ENCODE assay signal across 19 mouse cellular contexts in the genomic region with DNA sequence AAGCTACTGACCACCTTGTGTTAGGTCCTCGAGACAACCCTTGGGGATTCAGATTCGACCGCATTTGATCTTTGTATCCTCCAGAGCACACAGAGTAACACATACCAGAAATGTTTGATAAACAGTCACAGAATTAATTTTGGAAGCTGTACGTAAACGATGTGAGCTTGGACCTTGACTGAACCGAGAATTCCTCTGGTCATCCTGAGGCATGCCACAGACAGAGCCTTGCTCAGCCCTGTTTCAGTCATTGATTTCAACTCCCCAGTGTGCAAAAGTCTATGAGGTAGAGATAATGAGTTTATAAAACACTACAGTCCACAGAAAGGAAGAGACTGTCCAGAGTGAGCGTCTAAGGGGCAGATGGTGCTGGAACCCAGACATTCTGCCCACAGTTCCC. TPM values are rescaled to one million over a fixed set of nuclear protein-coding genes. Genes with fewer than 3 reads are reported as not detected.
DNase-seq lines count a peak whose midpoint lies in the region; ATAC-seq and TF ChIP-seq lines count a peak whose summit lies in the region.
"Had no signal": no experiment of that assay in that cellular context is flagged by ENCODE, and none has a peak within 500 bp of the region (broad histone marks: within the 10 kb centered on the region; RNA-seq: fewer than 3 reads in every experiment).

No protein-coding gene starts in this region.

- no peak overlapping the region for H3K4me3 ChIP-seq in heart, embryonic 16.5 days (ENCODE audit: low read length)
- no peak overlapping the region for H3K4me3 ChIP-seq in kidney, postnatal 0 days (replicated peaks; ENCODE audit: low read depth, low read length)
- no peak overlapping the region for H3K4me3 ChIP-seq in midbrain, embryonic 11.5 days (ENCODE audit: low read depth, low read length)
- no peak overlapping the region for H3K4me3 ChIP-seq in midbrain, postnatal 0 days (ENCODE audit: low read depth, low read length)
- H3K4me3 ChIP-seq in macrophage (ENCODE audit: inconsistent target) = no peak overlapping the region
- H3K4me3 ChIP-seq: erythroblast, embryonic 14.5 days; forebrain, embryonic 13.5 days; hindbrain, embryonic 13.5 days; liver, embryonic 13.5 days; neural tube, embryonic 12.5 days had no signal

- H3K4me1 ChIP-seq in heart, embryonic 16.5 days (ENCODE audit: control insufficient read depth, insufficient read depth, low read length) = peaks cover 23% of the 10 kb centered on the region
- peaks cover 27% of the 10 kb centered on the region; the same call in 1 of the 2 replicates for H3K4me1 ChIP-seq in kidney, postnatal 0 days (replicated peaks; ENCODE audit: insufficient read depth, low read length)
- no peaks in the 10 kb centered on the region for H3K4me1 ChIP-seq in midbrain, embryonic 11.5 days (ENCODE audit: control insufficient read depth, insufficient read depth, low read length)
- no peaks in the 10 kb centered on the region for H3K4me1 ChIP-seq in midbrain, postnatal 0 days (ENCODE audit: insufficient read depth, low read length)
- H3K4me1 ChIP-seq: liver, embryonic 13.5 days; neural tube, embryonic 12.5 days had no signal

- no peaks in the 10 kb centered on the region for H3K9me3 ChIP-seq in heart, embryonic 16.5 days (replicated peaks; ENCODE audit: control insufficient read depth, low read length)
- no peaks in the 10 kb centered on the region for H3K9me3 ChIP-seq in kidney, postnatal 0 days (replicated peaks; ENCODE audit: low read length)
- no peaks in the 10 kb centered on the region for H3K9me3 ChIP-seq in midbrain, embryonic 11.5 days (ENCODE audit: control insufficient read depth, low read length)
- H3K9me3 ChIP-seq in midbrain, postnatal 0 days (ENCODE audit: low read length) = no peaks in the 10 kb centered on the region
- H3K9me3 ChIP-seq: forebrain, embryonic 13.5 days; hindbrain, embryonic 13.5 days; liver, embryonic 13.5 days; neural tube, embryonic 12.5 days had no signal

- ATAC-seq in heart, embryonic 16.5 days (replicated peaks; ENCODE audit: extremely low read depth, insufficient read depth, low FRiP score) = 0 out of 2 replicates have a peak, but pooled peaks have one; percentile 28
- ATAC-seq in kidney, postnatal 0 days (replicated peaks; ENCODE audit: low FRiP score, low read depth) = no peak
- no peak for ATAC-seq in midbrain, embryonic 11.5 days (ENCODE audit: low FRiP score)
- no peak for ATAC-seq in midbrain, postnatal 0 days (ENCODE audit: low FRiP score)
- ATAC-seq: forebrain, embryonic 13.5 days; inflammation-experienced regulatory T-cells, adult 6 months had no signal

- peak overlapping the region; percentile 72 for H3K27ac ChIP-seq in heart, embryonic 16.5 days (ENCODE audit: low read length)
- 0 out of 2 replicates have a peak overlapping the region, but pooled peaks have one; percentile 79 for H3K27ac ChIP-seq in kidney, postnatal 0 days
- H3K27ac ChIP-seq in midbrain, embryonic 11.5 days (ENCODE audit: low read depth, low read length) = no peak overlapping the region
- no peak overlapping the region for H3K27ac ChIP-seq in midbrain, postnatal 0 days (ENCODE audit: low read depth, low read length)
- H3K27ac ChIP-seq in macrophage = peak overlapping the region; percentile 44
- H3K27ac ChIP-seq: forebrain, embryonic 13.5 days; hindbrain, embryonic 13.5 days; liver, embryonic 13.5 days; neural tube, embryonic 12.5 days had no signal

- peaks cover 23% of the 10 kb centered on the region; the same call in 1 of the 2 replicates for H3K79me2 ChIP-seq in macrophage (ENCODE audit: inconsistent target)

- no peak for TF ChIP-seq CTCF in kidney, postnatal 0 days (IDR thresholded peaks at IDR 0.05; ENCODE audit: low read depth)
- TF ChIP-seq CTCF in midbrain, postnatal 0 days (IDR thresholded peaks at IDR 0.05) = no peak

- WGBS in heart, embryonic 16.5 days = 49% methylated on average over 7 of the region's 7 CpGs
- 60% methylated on average over 7 of the region's 7 CpGs for WGBS in kidney, postnatal 0 days
- WGBS in midbrain, embryonic 11.5 days = 83% methylated on average over 7 of the region's 7 CpGs
- 81% methylated on average over 7 of the region's 7 CpGs for WGBS in midbrain, postnatal 0 days
- 96% methylated on average over 7 of the region's 7 CpGs for WGBS in macrophage (ENCODE audit: missing documents)

- H3K27me3 ChIP-seq in heart, embryonic 16.5 days (ENCODE audit: control insufficient read depth, insufficient read depth, low read length) = no peaks in the 10 kb centered on the region
- no peaks in the 10 kb centered on the region for H3K27me3 ChIP-seq in kidney, postnatal 0 days (ENCODE audit: insufficient read depth, low read length)
- H3K27me3 ChIP-seq in midbrain, embryonic 11.5 days (ENCODE audit: control insufficient read depth, insufficient read depth, low read length) = no peaks in the 10 kb centered on the region
- no peaks in the 10 kb centered on the region for H3K27me3 ChIP-seq in midbrain, postnatal 0 days (ENCODE audit: insufficient read depth, low read length)
- H3K27me3 ChIP-seq: forebrain, embryonic 13.5 days; hindbrain, embryonic 13.5 days; liver, embryonic 13.5 days; neural tube, embryonic 12.5 days had no signal

- no peaks in the 10 kb centered on the region for H3K36me3 ChIP-seq in heart, embryonic 16.5 days (ENCODE audit: control insufficient read depth, insufficient read depth)
- H3K36me3 ChIP-seq in kidney, postnatal 0 days (ENCODE audit: insufficient read depth, low read length) = 0 out of 2 replicates have a peak, but pooled peaks cover 3% of the 10 kb centered on the region
- no peaks in the 10 kb centered on the region for H3K36me3 ChIP-seq in midbrain, embryonic 11.5 days (ENCODE audit: control insufficient read depth, insufficient read depth, low read length)
- no peaks in the 10 kb centered on the region for H3K36me3 ChIP-seq in midbrain, postnatal 0 days (ENCODE audit: insufficient read depth, low read length)
- no peaks in the 10 kb centered on the region for H3K36me3 ChIP-seq in macrophage (ENCODE audit: inconsistent target)
- H3K36me3 ChIP-seq: hindbrain, embryonic 13.5 days; liver, embryonic 13.5 days; neural tube, embryonic 12.5 days had no signal

- H3K9ac ChIP-seq in heart, embryonic 16.5 days (ENCODE audit: low read length) = no peak overlapping the region
- no peak overlapping the region for H3K9ac ChIP-seq in kidney, postnatal 0 days (ENCODE audit: low read depth, low read length)
- H3K9ac ChIP-seq in midbrain, embryonic 11.5 days (ENCODE audit: low read length) = no peak overlapping the region
- H3K9ac ChIP-seq in midbrain, postnatal 0 days (replicated peaks; ENCODE audit: low read length, poor library complexity, severe bottlenecking) = no peak overlapping the region
- H3K9ac ChIP-seq: forebrain, embryonic 13.5 days; hindbrain, embryonic 13.5 days; liver, embryonic 13.5 days; neural tube, embryonic 12.5 days had no signal

- no peak overlapping the region for H3K4me2 ChIP-seq in heart, embryonic 16.5 days (ENCODE audit: low read depth, low read length)
- H3K4me2 ChIP-seq in kidney, postnatal 0 days (ENCODE audit: low read length) = no peak overlapping the region
- no peak overlapping the region for H3K4me2 ChIP-seq in midbrain, embryonic 11.5 days
- no peak overlapping the region for H3K4me2 ChIP-seq in midbrain, postnatal 0 days (ENCODE audit: low read depth, low read length, poor library complexity, severe bottlenecking)
- H3K4me2 ChIP-seq: forebrain, embryonic 13.5 days; hindbrain, embryonic 13.5 days; liver, embryonic 13.5 days; neural tube, embryonic 12.5 days had no signal

- DNase-seq in heart, postnatal 4 days = no peak
- no peak for DNase-seq in kidney, postnatal 0 days (ENCODE audit: low spot score)
- DNase-seq in kidney, postnatal 14 days = no peak
- DNase-seq in midbrain, embryonic 11.5 days (ENCODE audit: low spot score, missing footprints) = peak; percentile 57
- DNase-seq in midbrain, postnatal 0 days (ENCODE audit: low spot score) = no peak
- no peak for DNase-seq in thymus, postnatal 25 days
- DNase-seq: adrenal gland, adult 8-10 months; cerebellum, adult 9-11 months; gastrocnemius, postnatal 10 days; kidney, postnatal 10 days; liver, embryonic 13.5 days; thymus, adult 18-20 months had no signal

RNA-seq across cellular contexts. Expression of a gene that starts 51.5 kb away (rescaled TPM):
- 10.1 and 12.1 TPM in 2 replicates for polyA plus RNA-seq in heart, embryonic 16.5 days (2015; fragmentation: Nextera tagmentation; extraction: Ambion mirVana)
- total RNA-seq in heart, postnatal 4 days (2021) = 10 to 100 TPM; 47.4 to 47.9 TPM
- polyA plus RNA-seq in kidney, postnatal 0 days (2015; fragmentation: Nextera tagmentation; extraction: Ambion mirVana) = 18.3 and 19.5 TPM in 2 replicates
- polyA plus RNA-seq in midbrain, embryonic 11.5 days (2014; fragmentation: Nextera tagmentation; extraction: Ambion mirVana) = 6.0 and 6.2 TPM in 2 replicates
- 9.6 and 10.1 TPM in 2 replicates for total RNA-seq in midbrain, postnatal 0 days (2014; rRNA removed)
- 4.0 and 4.5 TPM in 2 replicates for polyA plus RNA-seq in midbrain, postnatal 0 days (2015; fragmentation: Nextera tagmentation; extraction: Ambion mirVana)
- 10 to 100 TPM in 25 of 26 experiments, 1 to 10 TPM in 1; 9.5 to 37.3 (median 20.5) TPM for total RNA-seq in macrophage (2018; cell fraction: chromatin; rRNA removed)
- total RNA-seq in macrophage (2018; cell fraction: cytosol; rRNA removed) = 10 to 100 TPM in 12 of 26 experiments, 1 to 10 TPM in 14; 5.1 to 13.7 (median 9.1) TPM
- 10 to 100 TPM in 25 of 26 experiments, 1 to 10 TPM in 1; 9.2 to 33.9 (median 16.2) TPM for total RNA-seq in macrophage (2018; cell fraction: nucleus; rRNA removed)
- 5.6 to 8.6 TPM (median 6.8 TPM) in 3 replicates for polyA plus RNA-seq in macrophage (2018)

Comparison
In these comparisons a context has a peak if more than half of its experiments do, and no peak if none do; other contexts are left out.
1. H3K27ac ChIP-seq: peak in heart, embryonic 16.5 days (single experiment), kidney, postnatal 0 days (single experiment) and macrophage (single experiment); none in midbrain, embryonic 11.5 days (single experiment) and midbrain, postnatal 0 days (single experiment).